Mouse (Mus musculus): ENCODE measurements around the gene Crtam. TPM values are rescaled to one million over a fixed set of nuclear protein-coding genes. Genes with fewer than 3 reads are reported as not detected.

Crtam gene
- polyA plus RNA-seq, 1 experiment = not detected

Other genes with a start within 250 kb of the Crtam start
- 1,778 and 2,229 TPM in 2 replicates for gene Hspa8, start 203.6 kb downstream of the Crtam start, polyA plus RNA-seq (2012; rRNA removed)
- not detected in 2 replicates for gene Bsx, start 130.5 kb downstream of the Crtam start, polyA plus RNA-seq (2012; rRNA removed)
- 0.09 and 0.41 TPM in 2 replicates for gene Jhy, start 40.5 kb downstream of the Crtam start, polyA plus RNA-seq (2012; rRNA removed)
- gene Ubash3b, start 157.1 kb upstream of the Crtam start, polyA plus RNA-seq (2012; rRNA removed) = 2.5 and 3.0 TPM in 2 replicates